Mouse (Mus musculus) common myeloid progenitor, adult 5-6 weeks (primary cell): ENCODE measurements at regions not wholly inside any gene's neighbourhood (a gene's known extent, or its start where the extent isn't known, plus 50 kb on each side); places are given as distances from the start of the nearest gene placed in this dataset.

Experiments
- ATAC-seq: replicated peaks from 2 replicates; pipeline ENCODE4 v1.8.0; 2016; ENCODE audit warnings: low read depth, mild to moderate bottlenecking, moderate TSS enrichment, inconsistent platforms; ENCODE audit not compliant: poor library complexity, severe bottlenecking

GRCm38 (mm10) chr6:47354515-47354914 lies 98.7 kb upstream of the Cul1 start:
- ATAC-seq: no peak

GRCm38 (mm10) chr6:47355500-47355899 lies 97.7 kb upstream of the Cul1 start:
- no peak for ATAC-seq

DNA sequence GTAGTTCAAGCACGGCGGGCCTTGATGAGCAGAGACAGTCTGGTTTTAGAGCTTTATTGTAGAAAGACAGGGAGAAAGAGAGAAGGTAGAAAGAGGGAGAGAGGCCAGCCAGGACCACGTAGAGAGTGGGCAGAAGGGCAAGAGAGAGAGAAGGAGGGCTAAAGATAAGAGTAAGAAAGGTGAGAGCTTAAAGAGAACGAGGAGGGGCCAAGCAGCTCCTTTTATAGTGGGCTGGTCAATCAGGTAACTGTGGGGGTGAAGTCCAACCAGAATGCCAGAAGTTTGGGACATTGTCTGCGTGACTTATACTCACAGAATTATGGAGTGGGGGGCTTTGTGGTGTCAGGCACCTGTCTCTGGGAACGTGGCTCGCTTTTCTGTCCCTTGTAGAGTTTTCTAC lies 96.7 kb upstream of the Cul1 start:
- ATAC-seq: no peak

GRCm38 (mm10) chr6:47358686-47359085 lies 94.5 kb upstream of the Cul1 start:
- ATAC-seq: peak; percentile 69

GRCm38 (mm10) chr6:47364002-47364401 lies 89.2 kb upstream of the Cul1 start:
- ATAC-seq: no peak

DNA sequence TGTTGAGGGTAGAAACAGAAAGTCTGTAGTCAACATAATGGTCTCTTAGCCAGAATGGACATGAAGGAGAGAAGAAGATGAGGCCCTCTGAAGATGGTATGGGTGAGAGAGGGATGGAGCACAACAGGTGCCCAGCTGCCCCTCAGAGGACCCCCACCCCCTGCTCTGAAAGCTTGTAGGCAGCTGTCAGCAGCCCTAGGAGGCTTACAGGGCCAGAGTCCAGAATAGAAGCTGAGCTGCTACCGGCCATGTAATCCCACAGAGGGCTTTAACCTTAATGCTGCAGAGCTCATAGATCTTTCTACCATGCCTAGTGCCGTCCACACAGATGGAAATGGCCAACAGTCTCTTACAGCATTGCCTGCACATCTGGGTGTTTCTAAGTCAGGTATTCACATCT lies 88.6 kb upstream of the Cul1 start:
- ATAC-seq: no peak

DNA sequence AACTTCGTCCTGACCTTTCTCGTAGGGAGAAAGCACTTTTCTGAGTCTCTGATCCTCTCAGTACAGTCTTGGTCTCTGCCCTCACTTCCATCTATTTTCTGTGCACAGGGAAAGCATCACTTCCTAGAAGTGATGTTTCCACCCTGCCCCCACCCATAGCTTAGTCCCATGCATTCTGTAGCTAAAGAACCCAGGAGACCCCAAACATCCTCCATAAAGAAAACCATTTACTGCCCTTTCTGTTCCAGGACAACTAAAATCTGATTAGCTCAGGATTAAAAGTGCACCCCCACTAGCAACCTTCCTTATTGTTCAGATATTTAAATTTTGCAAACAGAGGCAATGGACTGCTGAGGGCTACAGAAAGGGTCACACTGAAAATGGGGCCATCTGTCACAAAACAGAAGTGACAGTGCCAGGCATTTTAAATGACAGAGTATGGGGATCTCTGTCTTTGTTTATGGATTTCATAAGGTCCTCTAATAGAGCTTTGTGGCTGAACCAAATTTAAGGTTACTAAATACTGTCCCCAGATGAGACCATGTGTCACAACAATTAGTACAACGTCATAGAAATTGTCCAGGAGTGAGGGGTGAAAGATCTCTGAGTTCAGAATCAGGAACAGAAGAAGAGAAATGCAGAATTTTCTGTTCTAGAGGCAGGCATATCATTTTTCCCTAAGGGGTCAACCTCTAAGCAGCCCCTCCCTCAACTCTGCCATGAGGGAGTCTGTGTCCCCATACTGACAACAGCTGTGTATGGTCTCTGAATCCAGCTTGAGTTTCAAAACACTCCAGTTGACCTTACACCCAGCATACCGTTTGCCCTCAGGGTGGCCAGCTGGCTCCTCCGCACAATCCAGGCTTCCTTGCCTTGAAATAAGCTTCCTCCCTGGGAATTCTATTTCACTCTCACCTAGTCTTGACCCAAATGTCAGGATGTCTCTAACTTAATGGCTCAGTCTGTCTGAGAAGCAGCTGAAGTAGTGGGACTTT lies 87.2 kb upstream of the Cul1 start:
- ATAC-seq: no peak

- no peak for ATAC-seq
These were observed 85.7 kb upstream of the Cul1 start for GRCm38 (mm10) chr6:47367461-47367860.

- no peak for ATAC-seq
These were observed 77.5 kb upstream of the Cul1 start for GRCm38 (mm10) chr6:47375705-47376104.

GRCm38 (mm10) chr6:47381451-47381850 lies 71.7 kb upstream of the Cul1 start:
- 0 out of 2 replicates have a peak, but pooled peaks have one; percentile 25 for ATAC-seq

DNA sequence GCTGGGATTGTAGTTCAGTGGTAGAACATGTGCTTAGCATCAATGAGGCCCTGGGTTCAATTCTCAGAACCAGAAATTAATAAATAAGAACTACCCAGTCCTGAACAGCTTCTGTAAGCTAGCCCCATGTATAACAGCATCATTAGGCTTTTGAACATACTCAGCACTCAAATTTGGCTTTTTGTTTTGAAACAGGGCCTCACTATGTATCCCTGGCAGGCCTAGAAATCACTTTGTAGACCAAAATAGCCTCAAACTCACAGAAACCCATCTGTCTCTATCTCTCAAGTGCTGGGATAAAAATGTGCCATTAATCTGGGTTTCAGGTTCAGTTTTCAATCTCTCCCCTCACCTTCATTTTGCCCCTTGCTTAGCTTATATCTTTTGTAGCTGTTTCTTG lies 66.6 kb upstream of the Cul1 start:
- ATAC-seq: no peak

GRCm38 (mm10) chr6:47389908-47390307 lies 63.3 kb upstream of the Cul1 start:
- no peak for ATAC-seq

GRCm38 (mm10) chr6:47390436-47391002 lies 62.7 kb upstream of the Cul1 start:
- peak; percentile 66 for ATAC-seq

DNA sequence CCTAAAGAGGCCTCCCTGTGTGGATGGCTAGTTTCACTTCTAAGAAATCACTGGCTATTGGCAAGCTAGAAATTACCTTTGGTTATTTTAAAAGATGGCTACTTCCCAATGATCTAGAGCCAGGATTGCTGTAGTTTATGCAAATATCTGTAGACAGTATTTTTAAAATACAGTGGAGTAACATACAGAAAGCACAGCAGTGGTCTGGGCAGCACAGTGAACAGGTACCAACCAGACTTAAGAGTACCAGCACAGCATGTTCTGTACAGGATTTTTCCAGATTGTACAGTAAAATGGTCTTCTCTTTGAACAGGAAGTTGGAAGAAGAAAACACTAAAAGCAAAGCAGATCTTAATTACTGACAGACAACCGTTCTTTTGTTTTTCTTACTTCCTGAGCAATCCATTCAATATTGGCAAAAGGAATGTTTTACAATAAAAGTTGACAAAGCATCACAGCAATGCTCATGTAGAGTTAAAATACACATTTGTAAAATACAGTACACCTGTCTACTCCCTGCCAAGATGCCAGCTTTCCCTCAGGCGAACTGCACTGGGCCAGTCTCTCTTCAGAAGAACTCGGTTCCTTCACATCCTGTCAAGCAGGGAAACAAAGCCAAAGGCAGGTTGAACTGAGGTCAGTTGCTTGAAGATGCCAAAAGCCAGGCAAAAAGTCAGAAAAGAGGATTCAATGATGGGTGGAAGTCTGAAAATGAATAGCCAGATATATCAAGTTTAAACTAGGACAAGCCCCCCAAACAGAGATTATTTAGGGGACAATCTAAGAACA lies 62.0 kb upstream of the Cul1 start:
- ATAC-seq: no peak

- peak; percentile 90 for ATAC-seq
These were observed 57.5 kb upstream of the Cul1 start for GRCm38 (mm10) chr6:47395465-47396337.
